Mouse (Mus musculus): ENCODE results near the gene Unc5b.
"Not testable (repeated sequence)": the region's sequence is repeated elsewhere in the genome, so short reads cannot be mapped to it uniquely, and the experiment has no call there.

Unc5b gene

GRCm38 (mm10) chr10:60753941-60754340 is 77.4 kb downstream of the Unc5b start:
- DNase-seq (ENCODE audit: low spot score in 2 of 2), result no peak

- DNase-seq (ENCODE audit: low spot score in 2 of 2), result no peak
Observed at GRCm38 (mm10) chr10:60753261-60753660, 78.1 kb downstream of the Unc5b start.

GRCm38 (mm10) chr10:60752040-60753020 is 79.1 kb downstream of the Unc5b start, which contains the start of gene Slc29a3:
TSS of gene Slc29a3 (minus strand) at chr10:60752794.
- peak; percentile 93 to 95 for DNase-seq (ENCODE audit: low spot score in 2 of 2)

- DNase-seq (ENCODE audit: low spot score in 2 of 2), result no peak
Observed at GRCm38 (mm10) chr10:60747667-60748212, 83.6 kb downstream of the Unc5b start.

GRCm38 (mm10) chr10:60746512-60746911 is 84.9 kb downstream of the Unc5b start:
- no peak for DNase-seq (ENCODE audit: low spot score in 2 of 2)

GRCm38 (mm10) chr10:60744543-60745290 is 86.7 kb downstream of the Unc5b start:
- no peak for DNase-seq (ENCODE audit: low spot score in 2 of 2)

GRCm38 (mm10) chr10:60743681-60744080 is 87.7 kb downstream of the Unc5b start:
- DNase-seq (ENCODE audit: low spot score in 2 of 2), result no peak

- DNase-seq (ENCODE audit: low spot score in 2 of 2), result no peak
Observed at GRCm38 (mm10) chr10:60742942-60743341, 88.4 kb downstream of the Unc5b start.

GRCm38 (mm10) chr10:60742296-60742695 is 89.1 kb downstream of the Unc5b start:
- DNase-seq (ENCODE audit: low spot score in 2 of 2), result not testable (repeated sequence)

- DNase-seq (ENCODE audit: low spot score in 2 of 2), result no peak
Observed at GRCm38 (mm10) chr10:60741435-60741834, 89.9 kb downstream of the Unc5b start.

GRCm38 (mm10) chr10:60739619-60740363 is 91.6 kb downstream of the Unc5b start:
- DNase-seq (ENCODE audit: low spot score in 2 of 2), result no peak

GRCm38 (mm10) chr10:60737886-60738640 is 93.3 kb downstream of the Unc5b start:
- no peak for DNase-seq (ENCODE audit: low spot score in 2 of 2)

GRCm38 (mm10) chr10:60737169-60737728 is 94.1 kb downstream of the Unc5b start:
- DNase-seq (ENCODE audit: low spot score in 2 of 2), result no peak

GRCm38 (mm10) chr10:60735737-60736136 is 95.6 kb downstream of the Unc5b start:
- DNase-seq (ENCODE audit: low spot score in 2 of 2), result no peak

GRCm38 (mm10) chr10:60733471-60733870 is 97.9 kb downstream of the Unc5b start:
- no peak for DNase-seq (ENCODE audit: low spot score in 2 of 2)

GRCm38 (mm10) chr10:60732397-60732861 is 99.0 kb downstream of the Unc5b start:
- no peak for DNase-seq (ENCODE audit: low spot score in 2 of 2)

GRCm38 (mm10) chr10:60731742-60732141 is 99.6 kb downstream of the Unc5b start:
- peak in 1 of 2 experiments; percentile 15 for DNase-seq (ENCODE audit: low spot score in 2 of 2)

- DNase-seq (ENCODE audit: low spot score in 2 of 2), result no peak
Observed at GRCm38 (mm10) chr10:60727301-60727700, 104.1 kb downstream of the Unc5b start.

GRCm38 (mm10) chr10:60726896-60727295 is 104.5 kb downstream of the Unc5b start:
- DNase-seq (ENCODE audit: low spot score in 2 of 2), result no peak

- no peak for DNase-seq (ENCODE audit: low spot score in 2 of 2)
Observed at GRCm38 (mm10) chr10:60724496-60724895, 106.9 kb downstream of the Unc5b start.
